Mouse (Mus musculus) layer of hippocampus, adult 2 months (tissue): ENCODE data around the gene Serpine2. TPM values are rescaled to one million over a fixed set of nuclear protein-coding genes. Genes with fewer than 3 reads are reported as not detected.

Experiments used
- DNase-seq, 2 experiments: peaks; one replicate each; pipeline ENCODE4 v3.0.0; 2022; ENCODE audit warnings: low spot score in 2 of 2
- H3K27ac ChIP-seq: fragments of 200-600 bp; 2 replicates; pipeline ENCODE4 v1.8.1; 2022
- H3K4me3 ChIP-seq: fragments of 200-600 bp; 2 replicates; pipeline ENCODE4 v1.8.1; 2022; ENCODE audit warnings: mild to moderate bottlenecking
- CTCF ChIP-seq: fragments of 200-600 bp; conservative IDR thresholded peaks from 2 replicates; pipeline ENCODE4 v1.8.1; 2022; ENCODE audit warnings: antibody characterized with exemption, mild to moderate bottlenecking, moderate library complexity
- total RNA-seq, 2 experiments: library from RNA; stranded (reverse); gene quantifications; 2 replicates each; pipeline ENCODE4 v1.2.3; 2021

Serpine2 gene
- total RNA-seq, 2 experiments from 2014 or later = 130 to 131 TPM

GRCm38 (mm10) chr1:79850341-79850740 is 10.6 kb downstream of the Serpine2 start:
- Histone ChIP-seq H3K27ac (no peak overlapping the region), H3K4me3 (no peak overlapping the region)
- no peak for DNase-seq
- TF ChIP-seq CTCF = no peak

- H3K27ac ChIP-seq = no peak overlapping the region
- no peak for TF ChIP-seq CTCF
- H3K4me3 ChIP-seq = no peak overlapping the region
- no peak for DNase-seq
Observed at GRCm38 (mm10) chr1:79848663-79849062, 12.3 kb downstream of the Serpine2 start.

GRCm38 (mm10) chr1:79846891-79847290 is 14.1 kb downstream of the Serpine2 start:
- Histone ChIP-seq H3K27ac (no peak overlapping the region), H3K4me3 (no peak overlapping the region)
- no peak for TF ChIP-seq CTCF
- DNase-seq = no peak

GRCm38 (mm10) chr1:79832719-79833404 is 28.1 kb downstream of the Serpine2 start:
- Histone ChIP-seq H3K27ac (0 out of 2 replicates have a peak overlapping the region, but pooled peaks have one; percentile 14), H3K4me3 (no peak overlapping the region)
- TF ChIP-seq CTCF = no peak
- DNase-seq = peak in 1 of 2 experiments; percentile 12

GRCm38 (mm10) chr1:79823951-79824633 is 36.9 kb downstream of the Serpine2 start:
- H3K4me3 ChIP-seq = peak overlapping the region; percentile 8
- TF ChIP-seq CTCF = no peak
- peak overlapping the region; percentile 75 for H3K27ac ChIP-seq
- DNase-seq = no peak

GRCm38 (mm10) chr1:79822806-79823525 is 38.0 kb downstream of the Serpine2 start:
- DNase-seq = peak; percentile 28 to 40
- H3K27ac ChIP-seq = peak overlapping the region; percentile 75
- TF ChIP-seq CTCF = no peak
- H3K4me3 ChIP-seq = no peak overlapping the region

GRCm38 (mm10) chr1:79819296-79819879 is 41.6 kb downstream of the Serpine2 start:
- H3K4me3 ChIP-seq = no peak overlapping the region
- 0 out of 2 replicates have a peak overlapping the region, but pooled peaks have one; percentile 16 for H3K27ac ChIP-seq
- TF ChIP-seq CTCF = peak; percentile 46
- DNase-seq = no peak

GRCm38 (mm10) chr1:79815446-79815845 is 45.5 kb downstream of the Serpine2 start:
- Histone ChIP-seq H3K4me3 (no peak overlapping the region), H3K27ac (no peak overlapping the region)
- no peak for DNase-seq
- no peak for TF ChIP-seq CTCF

- no peak for DNase-seq
- TF ChIP-seq CTCF = no peak
- no peak overlapping the region for H3K27ac ChIP-seq
- no peak overlapping the region for H3K4me3 ChIP-seq
Observed at GRCm38 (mm10) chr1:79809447-79809846, 51.5 kb downstream of the Serpine2 start.

- no peak overlapping the region for H3K4me3 ChIP-seq
- DNase-seq = no peak
- no peak for TF ChIP-seq CTCF
- no peak overlapping the region for H3K27ac ChIP-seq
Observed at GRCm38 (mm10) chr1:79806865-79807264, 54.1 kb downstream of the Serpine2 start.

GRCm38 (mm10) chr1:79803614-79804013 is 57.4 kb downstream of the Serpine2 start:
- H3K27ac ChIP-seq = no peak overlapping the region
- DNase-seq = no peak
- TF ChIP-seq CTCF = no peak
- H3K4me3 ChIP-seq = no peak overlapping the region

GRCm38 (mm10) chr1:79802858-79803427 is 58.0 kb downstream of the Serpine2 start:
- no peak for TF ChIP-seq CTCF
- no peak overlapping the region for H3K27ac ChIP-seq
- DNase-seq = no peak
- H3K4me3 ChIP-seq = no peak overlapping the region
